Mouse (Mus musculus) liver, embryonic 14.5 days (tissue): Measurements from ENCODE around the gene Fermt1.

Experiments used
- CTCF ChIP-seq: IDR thresholded peaks from 2 replicates; pipeline ENCODE4 v1.5.1; 2016; ENCODE audit warnings: antibody characterized with exemption, low read depth, control low read depth
- EP300 ChIP-seq: IDR thresholded peaks from 2 replicates; pipeline ENCODE4 v1.6.1; 2016; ENCODE audit warnings: antibody characterized with exemption, low read depth

GRCm38 (mm10) chr2:132934142-132934541 is 11.6 kb downstream of the Fermt1 start:
- no peak for TF ChIP-seq CTCF
- TF ChIP-seq EP300: no peak
